18 mouse cellular contexts compared by ENCODE assay signal in genomic region chr1:42933613-42934012, GRCm38 (mm10). TPM values are rescaled to one million over a fixed set of nuclear protein-coding genes. Genes with fewer than 3 reads are reported as not detected.
"Had no signal": no experiment of that assay in that cellular context is flagged by ENCODE, and none has a peak within 500 bp of the region (broad histone marks: within the 10 kb centered on the region; RNA-seq: fewer than 3 reads in every experiment).

No protein-coding gene starts in this region.

- H3K27me3 ChIP-seq: intestine, embryonic 15.5 days; kidney, embryonic 15.5 days; liver, embryonic 13.5 days; lung, embryonic 15.5 days; midbrain, embryonic 13.5 days had no signal

- ATAC-seq: intestine, embryonic 15.5 days; midbrain, embryonic 13.5 days; midbrain, embryonic 16.5 days had no signal

- H3K4me1 ChIP-seq: intestine, embryonic 15.5 days; kidney, embryonic 15.5 days; liver, embryonic 13.5 days; megakaryocyte, embryonic 14.5 days; midbrain, embryonic 10.5 days; midbrain, embryonic 13.5 days had no signal

- H3K4me2 ChIP-seq: intestine, embryonic 15.5 days; kidney, embryonic 15.5 days; liver, embryonic 13.5 days; lung, embryonic 15.5 days; midbrain, embryonic 13.5 days had no signal

- H3K9me3 ChIP-seq: intestine, embryonic 15.5 days; kidney, embryonic 15.5 days; liver, embryonic 13.5 days; lung, embryonic 15.5 days; midbrain, embryonic 10.5 days; midbrain, embryonic 13.5 days had no signal

- H3K9ac ChIP-seq: intestine, embryonic 15.5 days; kidney, embryonic 15.5 days; liver, embryonic 13.5 days; lung, embryonic 15.5 days; midbrain, embryonic 13.5 days had no signal

- H3K4me3 ChIP-seq: intestine, embryonic 15.5 days; kidney, embryonic 15.5 days; liver, embryonic 13.5 days; lung, embryonic 15.5 days; megakaryocyte, embryonic 14.5 days; midbrain, embryonic 10.5 days; midbrain, embryonic 13.5 days had no signal

- H3K27ac ChIP-seq: intestine, embryonic 15.5 days; kidney, embryonic 15.5 days; liver, embryonic 13.5 days; lung, embryonic 15.5 days; midbrain, embryonic 10.5 days; midbrain, embryonic 13.5 days; stomach, postnatal 0 days had no signal

- H3K36me3 ChIP-seq: intestine, embryonic 15.5 days; kidney, embryonic 15.5 days; liver, embryonic 13.5 days; lung, embryonic 15.5 days; midbrain, embryonic 10.5 days; midbrain, embryonic 13.5 days had no signal

- DNase-seq: kidney, adult 11 months; kidney, adult 8-10 months; kidney, postnatal 14 days; liver, embryonic 13.5 days; right cerebral cortex, postnatal 14 days; right cerebral cortex, postnatal 4 days; thymus, adult 2 months; thymus, postnatal 14 days; thymus, postnatal 4 days had no signal

RNA-seq across cellular contexts. Expression of gene Gpr45, which starts 19.1 kb away (rescaled TPM):
- total RNA-seq: liver, adult 2 months had no signal
- polyA plus RNA-seq: liver, adult 2 months had no signal
